Mouse (Mus musculus) midbrain, embryonic 11.5 days (tissue): ENCODE data around the gene Sft2d1. TPM values are rescaled to one million over a fixed set of nuclear protein-coding genes. Genes with fewer than 3 reads are reported as not detected.

Experiments
- ATAC-seq: fragments of 200-750 bp; cut with Nextera tagmentation; 2 replicates; pipeline ENCODE4 v1.8.0; 2017; ENCODE audit warnings: moderate TSS enrichment, moderate library complexity; ENCODE audit not compliant: low FRiP score
- DNase-seq: peaks from one replicate; pipeline ENCODE4 v3.0.0; 2015; ENCODE audit warnings: low spot score; ENCODE audit errors: missing footprints
- H3K27ac ChIP-seq: fragments of 300-500 bp; sonication (generic); 2 replicates; pipeline ENCODE4 v1.5.1; 2014; ENCODE audit warnings: low read depth, low read length
- H3K27me3 ChIP-seq: fragments of 300-500 bp; sonication (generic); 2 replicates; pipeline ENCODE4 v1.6.1; 2014; ENCODE audit warnings: mild to moderate bottlenecking, low read length, moderate library complexity, mixed read lengths; ENCODE audit not compliant: control insufficient read depth, insufficient read depth
- H3K36me3 ChIP-seq: fragments of 300-500 bp; sonication (generic); 2 replicates; pipeline ENCODE4 v1.6.1; 2014; ENCODE audit warnings: mild to moderate bottlenecking, low read length, moderate library complexity, mixed read lengths; ENCODE audit not compliant: control insufficient read depth, insufficient read depth
- H3K4me1 ChIP-seq: fragments of 300-500 bp; sonication (generic); 2 replicates; pipeline ENCODE4 v1.6.1; 2014; ENCODE audit warnings: low read length; ENCODE audit not compliant: control insufficient read depth, insufficient read depth
- H3K4me2 ChIP-seq: fragments of 300-500 bp; sonication (generic); 2 replicates; pipeline ENCODE4 v1.6.1; 2014; ENCODE audit warnings: mild to moderate bottlenecking, moderate library complexity
- H3K4me3 ChIP-seq: fragments of 300-500 bp; sonication (generic); 2 replicates; pipeline ENCODE4 v1.5.1; 2014; ENCODE audit warnings: low read depth, low read length
- H3K9ac ChIP-seq: fragments of 300-500 bp; sonication (generic); 2 replicates; pipeline ENCODE4 v1.6.1; 2014; ENCODE audit warnings: low read length
- H3K9me3 ChIP-seq: fragments of 300-500 bp; sonication (generic); 2 replicates; pipeline ENCODE4 v1.6.1; 2016; ENCODE audit warnings: low read length; ENCODE audit not compliant: control insufficient read depth
- WGBS: fragments of 180-500 bp; shearing (Covaris S2); extraction: QIAGEN DNeasy Blood & Tissue Kit; methylation state at CpG from one replicate; pipeline ENCODE4 v1.1.7; 2014; 5-methylcytosine and 5-hydroxymethylcytosine counted together
- polyA plus RNA-seq: library from polyadenylated mRNA; unstranded; fragments of >200 nt; fragmentation: Nextera tagmentation; extraction: Ambion mirVana; gene quantifications from 2 replicates; pipeline ENCODE4 v1.2.1, GENCODE M21; 2014

Gene Sft2d1
- polyA plus RNA-seq, 1 experiment from 2014 or later = 68.2 TPM

DNA sequence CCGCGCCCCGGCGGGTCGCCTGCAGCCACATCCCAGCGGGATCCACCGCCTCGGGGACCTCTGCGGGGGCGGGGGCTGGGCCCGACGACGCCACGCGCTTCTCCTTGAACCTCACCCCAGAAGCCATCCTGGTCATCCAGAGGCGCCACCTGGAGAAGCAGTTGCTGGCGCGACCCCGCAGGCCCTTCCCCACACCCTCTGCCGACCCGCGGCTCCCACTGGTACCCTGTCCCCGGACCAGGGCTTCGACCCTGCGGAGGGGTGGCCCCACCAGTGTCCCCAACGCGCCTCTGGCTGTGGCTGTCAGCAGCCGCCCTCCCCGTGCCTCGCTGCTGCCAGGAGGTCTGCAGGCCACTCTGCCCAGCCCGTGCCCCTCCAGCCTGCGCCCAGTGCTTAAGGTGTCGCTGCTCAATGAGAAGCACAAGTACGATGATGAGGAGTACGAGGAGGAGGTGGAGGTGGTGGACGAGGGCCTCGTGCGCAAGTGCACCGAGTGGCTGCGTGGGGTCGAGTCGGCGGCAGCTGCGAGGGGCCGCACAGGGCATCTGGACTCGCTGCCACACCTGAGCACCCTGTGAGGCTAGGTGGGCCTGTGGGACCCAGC, 30.6 kb downstream of the Sft2d1 start:
- Histone ChIP-seq H3K4me3 (peak overlapping the region; percentile 58), H3K27ac (no peak overlapping the region), H3K27me3 (peaks cover 37% of the 10 kb centered on the region), H3K9ac (peak overlapping the region; percentile 71), H3K9me3 (no peaks in the 10 kb centered on the region), H3K36me3 (no peaks in the 10 kb centered on the region), H3K4me2 (peak overlapping the region; percentile 99), H3K4me1 (peaks cover 6% of the 10 kb centered on the region; the same call in 1 of the 2 replicates)
- peak; percentile 92 for DNase-seq
- ATAC-seq = peak; percentile 65
- 7% methylated on average over 45 of the region's 46 CpGs for WGBS

GRCm38 (mm10) chr17:8342706-8343105, 31.8 kb downstream of the Sft2d1 start:
- 46% methylated on average over 5 of the region's 5 CpGs for WGBS
- no peak for DNase-seq
- no peak for ATAC-seq
- no peaks in the 10 kb centered on the region for H3K36me3 ChIP-seq
- H3K9me3 ChIP-seq = no peaks in the 10 kb centered on the region
- H3K4me1 ChIP-seq = peaks cover 6% of the 10 kb centered on the region; the same call in 1 of the 2 replicates
- no peak overlapping the region for H3K27ac ChIP-seq
- no peak overlapping the region for H3K4me2 ChIP-seq
- peaks cover 37% of the 10 kb centered on the region for H3K27me3 ChIP-seq
- H3K9ac ChIP-seq = no peak overlapping the region
- no peak overlapping the region for H3K4me3 ChIP-seq

DNA sequence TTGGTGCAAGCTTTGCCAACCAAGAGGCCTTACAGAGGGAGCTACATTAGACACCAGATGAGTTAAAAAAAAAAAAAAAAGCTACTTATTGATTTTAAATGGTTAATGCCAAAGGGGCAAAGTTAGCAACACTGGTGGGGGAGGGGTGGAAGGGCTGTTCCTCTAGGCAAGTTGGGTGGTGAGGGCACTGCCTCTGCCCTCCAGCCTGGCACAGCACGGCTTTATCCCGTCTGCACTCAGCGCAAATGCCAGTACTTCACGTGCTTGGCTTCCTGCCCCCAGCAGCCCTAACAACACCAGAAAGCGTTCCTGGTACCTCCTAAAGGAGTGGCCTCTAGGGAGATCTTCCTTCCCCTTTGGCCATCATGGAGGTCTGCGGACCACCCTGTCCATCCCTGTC, 32.5 kb downstream of the Sft2d1 start:
- Histone ChIP-seq H3K27me3 (peaks cover 37% of the 10 kb centered on the region), H3K4me3 (no peak overlapping the region)

DNA sequence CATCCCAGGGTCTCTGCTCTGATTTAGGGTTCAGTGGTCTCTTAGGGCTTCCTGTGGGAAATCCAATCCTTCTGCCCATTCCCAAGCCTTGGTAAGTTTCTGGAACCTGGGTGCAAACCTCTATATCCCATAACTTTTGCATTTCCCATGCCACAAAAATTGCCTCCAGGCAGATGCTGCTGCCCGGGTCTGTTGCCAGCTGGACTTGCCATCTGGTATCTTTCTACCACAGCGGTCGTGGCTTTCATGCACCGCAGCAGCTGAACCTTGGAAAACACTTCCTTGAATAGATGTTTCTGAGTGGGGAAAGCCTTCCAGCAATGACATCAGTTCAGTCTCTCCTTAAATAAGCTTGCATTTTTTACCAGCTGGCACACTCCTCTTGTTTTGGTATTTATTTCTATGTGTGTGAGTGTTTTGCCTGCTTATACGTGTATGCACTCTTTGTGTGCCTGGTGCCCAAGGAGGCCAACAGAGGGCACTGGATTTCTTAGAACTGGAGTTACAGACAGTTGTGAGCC, 36.9 kb downstream of the Sft2d1 start:
- Histone ChIP-seq H3K9me3 (no peaks in the 10 kb centered on the region), H3K27me3 (no peaks in the 10 kb centered on the region), H3K4me1 (peaks cover 3% of the 10 kb centered on the region; the same call in 1 of the 2 replicates), H3K4me3 (no peak overlapping the region), H3K4me2 (no peak overlapping the region), H3K36me3 (no peaks in the 10 kb centered on the region), H3K9ac (no peak overlapping the region), H3K27ac (no peak overlapping the region)
- DNase-seq (no peak), ATAC-seq (no peak)
- 92% methylated on average over 5 of the region's 5 CpGs for WGBS

More for the DNA sequence above, 32.5 kb downstream of the Sft2d1 start:
- no peak overlapping the region for H3K27ac ChIP-seq
- H3K9me3 ChIP-seq = no peaks in the 10 kb centered on the region
- 80% methylated on average over 6 of the region's 6 CpGs for WGBS
- peaks cover 6% of the 10 kb centered on the region; the same call in 1 of the 2 replicates for H3K4me1 ChIP-seq
- DNase-seq (no peak), ATAC-seq (no peak)
- no peak overlapping the region for H3K9ac ChIP-seq
- H3K36me3 ChIP-seq = no peaks in the 10 kb centered on the region
- no peak overlapping the region for H3K4me2 ChIP-seq

DNA sequence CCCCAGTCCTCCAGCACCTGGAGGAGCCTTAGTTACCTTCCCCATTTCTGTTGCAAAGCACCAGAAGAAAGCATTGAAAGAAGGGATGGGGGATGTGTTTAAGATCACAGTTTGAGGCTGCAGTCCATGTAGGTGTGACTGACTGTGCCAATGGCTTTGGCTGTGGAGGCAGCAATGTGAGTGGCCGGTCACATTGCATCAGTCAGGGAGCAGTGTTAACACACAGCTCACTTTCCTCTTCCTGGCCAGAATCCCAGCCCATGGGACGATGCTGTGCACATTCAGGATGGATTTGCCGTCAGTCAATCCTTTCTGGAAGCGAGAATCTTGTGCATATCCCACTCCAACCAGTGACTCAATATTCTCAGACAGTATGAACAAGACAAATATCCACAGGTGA, 38.0 kb downstream of the Sft2d1 start:
- Histone ChIP-seq H3K9ac (no peak overlapping the region), H3K9me3 (no peaks in the 10 kb centered on the region), H3K27ac (no peak overlapping the region), H3K36me3 (no peaks in the 10 kb centered on the region), H3K4me3 (no peak overlapping the region), H3K4me1 (peaks cover 3% of the 10 kb centered on the region; the same call in 1 of the 2 replicates), H3K27me3 (no peaks in the 10 kb centered on the region), H3K4me2 (no peak overlapping the region)
- ATAC-seq = no peak
- WGBS = 92% methylated on average over 4 of the region's 4 CpGs
- DNase-seq = no peak

DNA sequence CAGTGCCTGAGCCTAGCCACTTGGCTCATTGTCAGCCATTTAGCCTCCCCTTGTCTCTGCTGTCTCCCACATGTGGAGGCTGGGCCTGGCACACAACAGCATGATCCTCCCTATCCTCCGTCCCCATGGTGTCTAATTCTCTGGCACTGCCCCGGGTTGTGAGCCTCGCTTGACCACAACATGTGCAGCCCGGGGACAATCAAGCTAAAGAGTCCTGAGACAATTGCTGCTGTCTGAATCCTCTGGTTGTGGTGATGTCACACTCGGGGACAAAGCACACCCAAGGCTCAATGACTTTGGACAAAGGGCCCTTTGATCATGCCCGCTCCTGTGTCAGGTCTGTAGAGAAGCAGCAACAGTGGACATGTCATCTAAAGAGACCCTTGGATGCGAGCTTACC, 40.2 kb downstream of the Sft2d1 start:
- no peak overlapping the region for H3K27ac ChIP-seq
- 35% methylated on average over 7 of the region's 7 CpGs for WGBS

DNA sequence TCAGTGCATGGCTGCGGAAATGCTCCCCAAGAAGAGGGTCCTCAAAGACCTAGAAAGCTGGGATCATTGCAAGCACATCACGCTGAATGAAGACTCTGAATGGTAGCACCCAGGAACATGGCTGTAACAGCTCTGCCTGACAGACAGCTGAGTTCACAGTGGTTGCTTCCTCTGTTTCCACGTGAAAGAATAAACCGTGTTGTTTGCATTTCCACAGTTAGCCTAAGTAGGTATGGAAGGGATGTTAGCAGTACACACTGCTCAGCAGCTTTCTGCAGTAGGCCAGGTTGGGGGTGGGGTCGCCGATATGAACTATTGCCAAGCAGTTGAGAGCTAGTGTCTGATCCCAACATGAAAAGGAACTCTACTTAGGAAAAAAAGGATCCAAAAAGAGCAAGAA, 44.8 kb downstream of the Sft2d1 start, which contains the start of gene T2:
T2 (plus strand) TSS at position 301 of the 400 bp plus-strand sequence.
- 85% methylated on average over 6 of the region's 6 CpGs for WGBS
- H3K9ac ChIP-seq = no peak within 1 kb of the TSS

More for the DNA sequence above, 40.2 kb downstream of the Sft2d1 start:
- Histone ChIP-seq H3K4me3 (no peak overlapping the region), H3K4me2 (no peak overlapping the region), H3K9me3 (no peaks in the 10 kb centered on the region), H3K27me3 (no peaks in the 10 kb centered on the region), H3K4me1 (peaks cover 3% of the 10 kb centered on the region; the same call in 1 of the 2 replicates), H3K36me3 (no peaks in the 10 kb centered on the region), H3K9ac (no peak overlapping the region)
- DNase-seq (peak; percentile 79), ATAC-seq (no peak)

GRCm38 (mm10) chr17:8357498-8357897, 46.6 kb downstream of the Sft2d1 start:
- WGBS = 90% methylated on average over 6 of the region's 6 CpGs
- ATAC-seq = no peak

More for the DNA sequence above, 44.8 kb downstream of the Sft2d1 start, which contains the start of gene T2:
- DNase-seq (peak; percentile 8), ATAC-seq (no peak)
- no peak within 1 kb of the TSS for H3K27ac ChIP-seq
- no peaks in the 10 kb centered on the region for H3K27me3 ChIP-seq
- H3K9me3 ChIP-seq = no peaks in the 10 kb centered on the region
- H3K4me3 ChIP-seq = no peak within 1 kb of the TSS
- no peak within 1 kb of the TSS for H3K4me2 ChIP-seq
- H3K4me1 ChIP-seq = peaks cover 3% of the 10 kb centered on the region; the same call in 1 of the 2 replicates
- H3K36me3 ChIP-seq = no peaks in the 10 kb centered on the region

DNA sequence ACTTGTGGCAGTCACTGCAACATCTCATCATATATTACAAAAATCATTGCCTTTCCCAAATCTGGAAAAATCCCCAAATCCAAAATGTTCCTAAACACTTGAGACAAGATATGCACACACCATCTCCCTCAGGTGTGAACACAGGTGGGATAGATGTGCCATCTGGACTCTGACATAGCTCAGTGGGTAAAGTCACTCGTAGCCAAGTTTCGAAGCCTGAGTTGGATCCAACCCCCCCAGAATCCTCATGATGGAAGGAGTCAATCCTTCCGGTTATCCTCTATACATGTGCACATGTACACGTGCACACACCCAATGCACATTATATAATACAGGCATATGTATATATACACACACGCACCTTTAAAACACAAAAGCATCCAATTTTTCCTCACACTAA, 50.0 kb downstream of the Sft2d1 start:
- Histone ChIP-seq H3K27me3 (no peaks in the 10 kb centered on the region), H3K27ac (no peak overlapping the region), H3K4me3 (no peak overlapping the region), H3K9me3 (no peaks in the 10 kb centered on the region), H3K4me1 (0 out of 2 replicates have a peak, but pooled peaks cover 4% of the 10 kb centered on the region), H3K4me2 (no peak overlapping the region), H3K9ac (no peak overlapping the region), H3K36me3 (no peaks in the 10 kb centered on the region)
- DNase-seq = no peak
- ATAC-seq = no peak
- WGBS = 91% methylated on average over 5 of the region's 5 CpGs

More at GRCm38 (mm10) chr17:8357498-8357897, 46.6 kb downstream of the Sft2d1 start:
- Histone ChIP-seq H3K9me3 (no peaks in the 10 kb centered on the region), H3K36me3 (no peaks in the 10 kb centered on the region), H3K27ac (no peak overlapping the region), H3K4me1 (0 out of 2 replicates have a peak, but pooled peaks cover 2% of the 10 kb centered on the region), H3K4me2 (no peak overlapping the region), H3K27me3 (no peaks in the 10 kb centered on the region), H3K9ac (no peak overlapping the region), H3K4me3 (no peak overlapping the region)
- no peak for DNase-seq
